Mouse (Mus musculus) neural tube, embryonic 11.5 days (tissue): ENCODE data around the gene Ddx55. TPM values are rescaled to one million over a fixed set of nuclear protein-coding genes. Genes with fewer than 3 reads are reported as not detected.

Experiments used
- ATAC-seq: fragments of 200-750 bp; cut with Nextera tagmentation; 2 replicates; pipeline ENCODE4 v1.8.0; 2017; ENCODE audit warnings: moderate number of reproducible peaks, mild to moderate bottlenecking, moderate TSS enrichment, moderate library complexity; ENCODE audit not compliant: insufficient read depth, low FRiP score, low TSS enrichment
- DNase-seq: peaks from one replicate; pipeline ENCODE4 v3.0.0-alpha.2; 2015; ENCODE audit warnings: low spot score
- H3K27ac ChIP-seq: fragments of 300-500 bp; sonication (generic); 2 replicates; pipeline ENCODE4 v1.5.1; 2014; ENCODE audit warnings: low read depth, mild to moderate bottlenecking, low read length
- H3K27me3 ChIP-seq: fragments of 300-500 bp; sonication (generic); 2 replicates; pipeline ENCODE4 v1.6.1; 2014; ENCODE audit warnings: mild to moderate bottlenecking, low read length, mixed read lengths; ENCODE audit not compliant: control insufficient read depth, insufficient read depth
- H3K36me3 ChIP-seq: fragments of 300-500 bp; sonication (generic); 2 replicates; pipeline ENCODE4 v1.6.1; 2014; ENCODE audit warnings: mild to moderate bottlenecking, low read length, moderate library complexity, mixed read lengths; ENCODE audit not compliant: control insufficient read depth, insufficient read depth
- H3K4me1 ChIP-seq: fragments of 300-500 bp; sonication (generic); 2 replicates; pipeline ENCODE4 v1.6.1; 2014; ENCODE audit warnings: low read length, mixed read lengths; ENCODE audit not compliant: control insufficient read depth, insufficient read depth
- H3K4me2 ChIP-seq: fragments of 300-500 bp; sonication (generic); 2 replicates; pipeline ENCODE4 v1.6.1; 2014; ENCODE audit warnings: low read depth, mild to moderate bottlenecking, moderate library complexity
- H3K4me3 ChIP-seq: fragments of 300-500 bp; sonication (generic); 2 replicates; pipeline ENCODE4 v1.5.1; 2014; ENCODE audit warnings: low read depth, low read length
- H3K9ac ChIP-seq: fragments of 300-500 bp; sonication (generic); 2 replicates; pipeline ENCODE4 v1.6.1; 2014; ENCODE audit warnings: mild to moderate bottlenecking, low read length
- H3K9me3 ChIP-seq: fragments of 300-500 bp; sonication (generic); 2 replicates; pipeline ENCODE4 v1.6.1; 2016; ENCODE audit warnings: low read length; ENCODE audit not compliant: control insufficient read depth
- WGBS: fragments of 180-500 bp; shearing (Covaris S2); extraction: QIAGEN DNeasy Blood & Tissue Kit; methylation state at CpG from one replicate; pipeline ENCODE4 v1.1.7; 2014; 5-methylcytosine and 5-hydroxymethylcytosine counted together
- polyA plus RNA-seq: library from polyadenylated mRNA; unstranded; fragments of >200 nt; fragmentation: Nextera tagmentation; extraction: Ambion mirVana; gene quantifications from 2 replicates; pipeline ENCODE4 v1.2.1, GENCODE M21; 2014

Ddx55 gene
- polyA plus RNA-seq, 1 experiment from 2014 or later = 18.4 TPM

DNA sequence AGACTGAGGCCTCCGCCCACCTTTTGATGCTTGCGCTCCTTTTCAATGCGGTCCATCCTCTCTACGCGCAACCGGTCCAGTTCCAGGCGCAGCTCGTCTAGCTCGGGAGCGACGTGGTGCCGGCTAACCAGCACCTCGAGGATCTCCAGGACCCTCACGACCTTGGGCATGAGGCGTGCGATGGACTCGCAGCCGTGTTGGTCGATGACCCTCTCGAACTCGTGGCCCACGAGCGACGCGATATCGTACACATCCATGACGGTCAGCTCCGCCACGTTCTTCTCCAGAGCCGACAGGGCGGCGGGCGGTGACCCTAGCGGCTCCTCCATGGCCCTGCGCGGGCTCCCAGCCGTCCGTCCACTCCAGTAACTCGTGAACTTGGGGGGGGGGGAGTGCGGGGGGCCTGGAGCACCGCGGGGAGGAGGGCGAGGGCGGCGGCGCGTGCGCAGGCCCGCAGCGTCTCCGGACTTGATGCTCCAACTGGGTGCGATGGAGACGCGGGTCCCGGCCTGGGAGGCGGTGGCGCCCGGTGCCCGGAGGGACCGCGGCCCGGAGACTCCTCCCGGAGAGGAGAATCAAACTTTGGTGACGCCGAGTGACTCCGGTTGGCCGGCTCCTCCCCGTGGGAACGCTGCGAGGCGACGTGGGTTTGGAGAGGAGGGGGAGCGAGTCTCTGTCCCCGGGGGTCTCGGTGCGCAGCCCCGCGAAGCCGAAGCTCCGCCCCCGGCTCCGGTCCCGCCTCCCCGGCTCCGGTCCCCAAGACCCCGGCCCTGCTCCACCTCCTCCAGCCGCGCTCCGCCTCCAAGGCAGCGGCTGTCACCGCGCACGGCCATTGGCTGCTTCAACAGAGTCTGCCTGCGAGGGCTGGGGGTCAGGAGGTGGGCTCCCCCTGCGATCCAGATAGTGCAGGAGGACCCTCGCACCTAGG is 21.7 kb upstream of the Ddx55 start, which contains the start of gene Rilpl1:
TSS of gene Rilpl1 (minus strand) at position 737 of the 928 bp plus-strand sequence.
- H3K27ac ChIP-seq = peak within 1 kb of the TSS; percentile 62
- H3K27me3 ChIP-seq = no peaks in the 10 kb centered on the region
- no peaks in the 10 kb centered on the region for H3K36me3 ChIP-seq
- peak; percentile 93 for DNase-seq
- peak within 1 kb of the TSS; percentile 77 for H3K4me3 ChIP-seq
- H3K4me2 ChIP-seq = peak within 1 kb of the TSS; percentile 66
- H3K4me1 ChIP-seq = peaks cover 25% of the 10 kb centered on the region
- peak within 1 kb of the TSS; percentile 72 for H3K9ac ChIP-seq
- ATAC-seq = peak; percentile 93
- no peaks in the 10 kb centered on the region for H3K9me3 ChIP-seq
- WGBS = under 1% methylated on average over 77 of the region's 96 CpGs

DNA sequence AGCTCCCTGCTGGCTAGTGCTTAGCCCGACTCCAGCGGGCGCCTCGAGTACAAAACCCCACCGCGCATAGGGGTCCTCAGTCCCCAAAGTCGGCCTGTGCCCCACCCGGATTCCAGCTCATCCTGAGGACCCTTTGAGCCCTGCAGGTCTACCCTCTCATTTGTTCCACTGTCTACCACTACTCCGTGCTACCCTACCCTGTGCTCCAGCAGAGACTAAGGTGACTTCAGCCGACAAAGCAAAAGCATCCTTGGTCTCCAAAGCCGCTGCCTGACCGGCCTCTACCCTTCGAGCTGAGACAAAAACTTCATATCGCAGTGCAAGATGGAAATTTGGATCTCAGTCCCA is 21.1 kb upstream of the Ddx55 start:
- 14% methylated on average over 14 of the region's 14 CpGs for WGBS
- H3K27ac ChIP-seq = peak overlapping the region; percentile 62; the same call in 1 of the 2 replicates
- H3K9me3 ChIP-seq = no peaks in the 10 kb centered on the region
- no peaks in the 10 kb centered on the region for H3K27me3 ChIP-seq
- H3K4me1 ChIP-seq = peaks cover 25% of the 10 kb centered on the region
- H3K4me2 ChIP-seq = peak overlapping the region; percentile 66
- H3K9ac ChIP-seq = peak overlapping the region; percentile 72
- ATAC-seq (peak; percentile 59), DNase-seq (no peak)
- H3K36me3 ChIP-seq = no peaks in the 10 kb centered on the region
- H3K4me3 ChIP-seq = peak overlapping the region; percentile 77

DNA sequence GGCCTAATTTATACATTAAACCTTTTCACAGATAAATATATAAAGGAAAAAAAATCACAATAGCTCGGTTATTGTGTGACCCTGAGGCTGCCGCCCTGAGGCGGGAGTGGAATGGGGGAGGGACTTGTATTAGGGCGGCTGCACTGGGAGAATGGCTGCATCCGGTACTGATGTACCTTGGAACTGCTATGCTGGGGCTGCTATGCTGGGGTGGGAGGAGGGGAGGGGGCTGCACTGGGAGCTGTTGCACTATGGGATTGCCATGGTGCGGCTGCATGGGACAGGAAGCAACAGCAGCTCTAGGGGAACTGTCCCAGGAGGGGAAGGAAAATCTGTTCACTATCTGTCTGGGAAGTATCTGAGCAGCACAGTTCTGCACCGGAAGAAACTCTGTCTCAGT is 20.2 kb upstream of the Ddx55 start:
- ATAC-seq (no peak), DNase-seq (peak; percentile 12)
- WGBS = 48% methylated on average over 7 of the region's 7 CpGs
- no peak overlapping the region for H3K4me3 ChIP-seq
- no peaks in the 10 kb centered on the region for H3K27me3 ChIP-seq
- H3K9me3 ChIP-seq = no peaks in the 10 kb centered on the region
- H3K9ac ChIP-seq = no peak overlapping the region
- H3K36me3 ChIP-seq = no peaks in the 10 kb centered on the region
- peaks cover 25% of the 10 kb centered on the region for H3K4me1 ChIP-seq
- no peak overlapping the region for H3K27ac ChIP-seq
- H3K4me2 ChIP-seq = no peak overlapping the region

DNA sequence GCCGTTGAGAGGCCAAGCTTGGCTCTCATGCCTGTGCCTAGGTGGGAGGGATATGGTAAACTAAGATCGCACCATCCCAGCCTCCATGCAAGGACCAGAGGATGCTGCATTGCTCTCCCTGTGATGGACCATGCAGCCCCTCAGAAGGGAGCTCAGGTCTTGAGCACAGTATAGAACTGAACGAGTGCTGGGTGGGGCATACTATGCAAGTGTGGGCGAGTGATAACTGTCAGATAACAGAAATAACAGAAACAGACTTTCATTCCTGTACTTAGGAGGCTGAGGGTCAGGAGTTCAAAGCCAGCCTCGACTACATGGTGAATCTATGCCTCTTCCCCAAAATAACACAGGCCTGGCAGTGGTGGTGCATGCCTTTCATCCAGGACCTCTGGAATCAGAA is 17.6 kb upstream of the Ddx55 start:
- no peaks in the 10 kb centered on the region for H3K27me3 ChIP-seq
- no peak overlapping the region for H3K4me3 ChIP-seq
- ATAC-seq (no peak), DNase-seq (no peak)
- no peak overlapping the region for H3K9ac ChIP-seq
- H3K4me1 ChIP-seq = peaks cover 7% of the 10 kb centered on the region
- no peaks in the 10 kb centered on the region for H3K36me3 ChIP-seq
- H3K9me3 ChIP-seq = no peaks in the 10 kb centered on the region
- WGBS = 75% methylated on average over 5 of the region's 5 CpGs
- H3K27ac ChIP-seq = no peak overlapping the region
- H3K4me2 ChIP-seq = no peak overlapping the region

DNA sequence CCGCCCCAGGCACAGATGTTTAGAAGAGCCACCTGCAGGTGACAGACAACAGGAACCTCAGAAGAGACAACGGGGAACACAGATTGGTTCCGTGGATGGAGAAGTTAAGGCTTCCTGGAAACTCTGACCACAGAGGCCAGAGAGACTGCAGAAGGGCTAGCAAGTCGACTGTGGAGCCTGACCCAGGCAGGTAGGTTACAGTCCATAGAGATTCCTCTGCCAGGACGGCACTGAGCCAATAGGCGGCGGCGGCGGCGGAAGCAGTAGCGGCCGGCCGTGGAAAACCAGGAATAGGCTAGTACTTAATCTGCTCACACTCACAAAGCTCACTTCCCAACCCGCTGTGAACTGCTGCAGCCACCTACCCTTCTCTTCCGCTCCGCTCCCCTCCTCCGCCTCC is 15.9 kb upstream of the Ddx55 start:
- Histone ChIP-seq H3K9ac (peak overlapping the region; percentile 22; the same call in 1 of the 2 replicates), H3K9me3 (no peaks in the 10 kb centered on the region), H3K36me3 (no peaks in the 10 kb centered on the region), H3K4me3 (peak overlapping the region; percentile 6; the same call in 1 of the 2 replicates), H3K27me3 (no peaks in the 10 kb centered on the region), H3K27ac (no peak overlapping the region), H3K4me1 (peaks cover 4% of the 10 kb centered on the region; the same call in 1 of the 2 replicates), H3K4me2 (peak overlapping the region; percentile 31)
- ATAC-seq (no peak), DNase-seq (peak; percentile 35)
- 4% methylated on average over 17 of the region's 17 CpGs for WGBS

DNA sequence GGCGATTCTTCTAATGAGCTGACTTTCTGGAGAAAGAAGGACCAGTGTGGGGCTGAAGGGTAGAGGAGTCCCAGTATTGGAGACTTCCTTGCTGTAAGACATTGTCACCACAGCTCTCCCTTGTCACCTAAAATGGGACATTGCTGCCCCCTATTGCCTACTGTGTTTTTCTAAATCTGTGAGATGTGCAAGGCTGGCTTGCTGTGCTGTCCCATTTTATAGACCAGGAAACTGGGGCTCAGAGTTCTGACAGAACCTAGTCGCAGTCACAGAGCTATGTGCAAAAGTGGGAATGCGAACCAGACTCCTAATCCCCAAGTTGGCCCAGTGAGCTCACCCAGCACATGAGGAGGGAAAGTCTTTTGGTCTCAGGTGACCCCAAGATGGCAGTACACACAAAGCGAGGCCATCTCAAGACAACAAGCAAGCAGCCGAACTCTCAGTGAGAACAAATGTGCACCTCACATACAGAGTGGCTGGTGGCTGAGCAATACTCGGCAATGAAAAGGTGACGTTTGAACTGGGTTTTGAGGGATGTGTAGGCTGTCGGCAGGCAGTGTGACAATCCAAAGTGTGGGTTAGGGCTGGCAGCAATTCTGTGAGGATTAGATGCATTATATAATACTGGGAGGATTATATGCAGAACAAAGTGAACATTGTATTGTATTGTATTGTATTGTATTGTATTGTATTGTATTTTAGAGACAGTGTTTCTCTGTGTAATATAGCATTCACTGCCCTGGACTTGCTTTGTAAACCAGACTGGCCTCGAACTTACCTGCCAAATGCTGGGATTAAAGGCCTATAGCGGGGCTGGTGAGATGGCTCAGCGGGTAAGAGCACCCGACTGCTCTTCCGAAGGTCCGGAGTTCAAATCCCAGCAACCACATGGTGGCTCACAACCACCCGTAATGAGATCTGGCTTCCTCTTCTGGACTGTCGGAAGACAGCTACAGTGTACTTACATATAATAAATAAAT is 13.6 kb upstream of the Ddx55 start:
- Histone ChIP-seq H3K4me2 (no peak overlapping the region), H3K4me3 (no peak overlapping the region), H3K27me3 (no peaks in the 10 kb centered on the region), H3K9me3 (no peaks in the 10 kb centered on the region), H3K4me1 (peaks cover 5% of the 10 kb centered on the region; the same call in 1 of the 2 replicates), H3K9ac (no peak overlapping the region), H3K36me3 (peaks cover 3% of the 10 kb centered on the region; the same call in 1 of the 2 replicates), H3K27ac (no peak overlapping the region)
- DNase-seq = peak; percentile 9
- no peak for ATAC-seq
- WGBS = 84% methylated on average over 15 of the region's 16 CpGs

DNA sequence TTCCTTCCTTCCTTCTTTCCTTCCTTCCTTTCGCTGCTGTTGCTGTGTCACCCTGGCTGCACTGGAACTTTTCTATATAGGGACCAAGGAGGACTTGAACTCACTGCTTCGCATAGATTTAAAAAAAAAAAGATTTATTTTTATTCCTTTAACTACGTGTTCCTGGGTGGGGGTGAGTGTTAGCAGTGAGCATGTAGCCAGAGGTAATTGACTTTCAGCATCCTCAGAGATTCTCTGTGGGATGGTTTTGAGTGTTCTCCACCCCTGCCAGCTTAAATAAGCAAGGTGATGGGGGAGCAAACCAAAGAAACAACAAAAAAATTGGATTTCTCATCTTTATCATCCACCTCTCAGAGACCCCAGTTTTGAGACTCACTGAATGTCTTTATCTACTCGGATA is 12.8 kb upstream of the Ddx55 start:
- ATAC-seq = no peak
- peak overlapping the region; percentile 25; the same call in 1 of the 2 replicates for H3K4me2 ChIP-seq

DNA sequence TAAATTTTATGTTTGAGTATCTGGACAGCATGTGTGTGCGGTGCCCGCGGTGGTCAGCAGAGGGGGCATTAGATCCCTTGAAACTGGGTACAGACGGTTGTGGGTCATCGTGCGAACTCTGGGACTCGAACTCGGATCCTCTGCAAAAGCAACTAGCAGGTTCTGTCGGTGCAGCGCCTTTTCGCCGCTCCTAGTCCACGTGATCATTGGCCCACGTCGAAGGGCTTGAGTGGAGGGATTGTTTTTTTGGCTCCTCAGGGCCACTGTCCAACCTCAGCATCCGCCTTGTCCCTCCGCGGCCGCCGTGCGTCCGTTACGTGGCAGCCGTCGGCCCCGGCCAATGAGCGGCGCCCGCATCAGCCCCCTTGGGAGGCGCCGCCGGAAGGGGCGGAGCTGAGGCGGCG is 12.3 kb upstream of the Ddx55 start, which contains the start of gene Tmed2:
TSS of gene Tmed2 (plus strand) at position 313 of the 404 bp plus-strand sequence.
- Histone ChIP-seq H3K4me2 (peak within 1 kb of the TSS; percentile 70), H3K4me1 (peaks cover 5% of the 10 kb centered on the region; the same call in 1 of the 2 replicates), H3K4me3 (peak within 1 kb of the TSS; percentile 98), H3K9me3 (no peaks in the 10 kb centered on the region), H3K9ac (peak within 1 kb of the TSS; percentile 87), H3K27ac (peak within 1 kb of the TSS; percentile 56), H3K27me3 (no peaks in the 10 kb centered on the region), H3K36me3 (peaks cover 10% of the 10 kb centered on the region; the same call in 1 of the 2 replicates)
- DNase-seq = peak; percentile 97
- peak; percentile 95 for ATAC-seq
- WGBS = under 1% methylated on average over 35 of the region's 35 CpGs

More for the DNA sequence above, 12.8 kb upstream of the Ddx55 start:
- no peak overlapping the region for H3K9ac ChIP-seq
- peaks cover 5% of the 10 kb centered on the region; the same call in 1 of the 2 replicates for H3K4me1 ChIP-seq
- H3K36me3 ChIP-seq = peaks cover 9% of the 10 kb centered on the region; the same call in 1 of the 2 replicates
- peak overlapping the region; percentile 98 for H3K4me3 ChIP-seq
- WGBS = 79% methylated on average over 4 of the region's 4 CpGs
- peak overlapping the region; percentile 23; the same call in 1 of the 2 replicates for H3K27ac ChIP-seq
- H3K27me3 ChIP-seq = no peaks in the 10 kb centered on the region
- H3K9me3 ChIP-seq = no peaks in the 10 kb centered on the region
- DNase-seq = peak; percentile 4
